Mouse (Mus musculus) A20 (cell line): Measurements from ENCODE around the gene Ncam1.

ENCODE experiments used
- DNase-seq: peaks from one replicate; pipeline ENCODE4 v3.0.0-alpha.2; 2011; ENCODE audit warnings: low read depth, low spot score

Ncam1 gene

GRCm38 (mm10) chr9:49509628-49510027, 289.1 kb downstream of the Ncam1 start:
- no peak for DNase-seq

DNA sequence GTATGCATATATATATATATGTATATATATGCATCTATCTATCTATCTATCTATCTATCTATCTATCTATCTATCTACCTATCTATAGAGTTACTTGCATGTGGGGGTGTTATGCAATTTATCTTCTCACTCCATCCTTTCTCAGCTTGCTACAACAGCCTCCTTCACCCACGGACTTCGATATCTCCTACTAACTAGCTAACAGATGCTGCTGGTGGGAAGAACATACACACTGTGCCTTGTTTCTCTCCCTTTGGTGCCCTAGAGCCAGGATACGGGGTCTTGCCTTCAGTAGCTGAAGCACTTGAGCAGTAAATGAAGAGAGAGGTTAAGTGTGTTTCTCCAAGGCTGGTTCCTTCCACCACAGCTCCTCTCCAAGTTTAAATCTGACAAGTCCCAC, 289.6 kb downstream of the Ncam1 start:
- no peak for DNase-seq

DNA sequence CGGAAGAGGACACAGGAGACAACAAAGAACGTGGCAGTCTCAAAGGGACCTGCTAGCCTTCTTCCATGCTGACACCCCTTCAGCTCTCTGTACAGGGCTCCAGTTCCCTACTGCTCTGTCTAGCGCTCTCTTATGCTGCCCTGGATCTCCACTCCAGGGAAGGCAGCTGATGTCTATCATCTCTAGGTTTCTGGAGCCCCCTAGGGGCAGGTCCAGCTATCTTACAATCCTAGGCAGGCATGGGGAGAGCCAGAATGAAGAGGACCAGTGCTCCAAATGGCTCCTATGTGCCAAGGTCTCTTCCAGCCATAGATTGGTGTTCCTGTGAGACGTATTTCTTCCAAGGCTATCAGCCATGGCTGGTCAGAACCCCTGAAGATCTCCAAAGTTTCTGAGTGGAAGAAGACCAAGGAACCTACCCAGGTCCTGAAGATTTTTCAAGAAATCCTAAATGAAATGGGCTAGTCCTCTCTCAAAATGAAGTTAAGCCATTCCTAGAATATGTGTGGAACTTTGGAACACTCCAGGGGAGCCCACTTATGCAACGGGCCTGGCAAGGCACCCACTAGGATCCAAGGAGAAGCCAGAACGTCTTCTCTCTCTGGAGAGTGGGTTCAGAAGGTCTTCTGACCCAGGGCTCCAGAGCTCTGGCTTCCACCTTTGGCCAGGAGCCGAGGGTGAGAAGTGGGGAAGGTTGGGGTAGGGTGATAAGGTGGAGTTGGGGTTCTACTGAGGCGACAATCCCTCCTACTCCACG, 290.7 kb downstream of the Ncam1 start:
- no peak for DNase-seq

- DNase-seq, result no peak
Observed at GRCm38 (mm10) chr9:49504658-49505057, 294.1 kb downstream of the Ncam1 start.

GRCm38 (mm10) chr9:49502245-49502644, 296.5 kb downstream of the Ncam1 start:
- no peak for DNase-seq

DNA sequence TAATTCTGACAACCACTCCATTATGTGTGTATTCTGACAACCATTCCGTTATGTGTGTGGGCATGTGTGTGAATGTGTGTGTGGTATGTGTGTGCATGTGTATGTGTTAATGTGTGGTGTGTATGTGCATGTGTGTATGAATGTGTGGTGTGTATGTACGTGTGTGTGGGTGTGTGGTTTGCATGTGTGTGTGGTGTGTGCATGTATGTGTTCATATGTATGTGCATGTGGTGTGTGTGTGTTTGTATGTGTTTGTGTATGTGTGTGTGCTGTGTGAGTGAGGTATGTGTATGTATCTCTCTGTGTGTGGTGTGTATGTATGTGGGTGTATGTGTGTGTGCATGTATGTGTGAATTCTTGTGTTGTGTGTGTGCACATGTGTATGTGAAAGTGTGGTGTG, 298.8 kb downstream of the Ncam1 start:
- no peak for DNase-seq

GRCm38 (mm10) chr9:49493979-49494649, 304.6 kb downstream of the Ncam1 start:
- peak; percentile 45 for DNase-seq

- DNase-seq, result no peak
Observed at GRCm38 (mm10) chr9:49490609-49491008, 308.1 kb downstream of the Ncam1 start.

- DNase-seq, result peak; percentile 69
Observed at GRCm38 (mm10) chr9:49488912-49489895, 309.5 kb downstream of the Ncam1 start.

DNA sequence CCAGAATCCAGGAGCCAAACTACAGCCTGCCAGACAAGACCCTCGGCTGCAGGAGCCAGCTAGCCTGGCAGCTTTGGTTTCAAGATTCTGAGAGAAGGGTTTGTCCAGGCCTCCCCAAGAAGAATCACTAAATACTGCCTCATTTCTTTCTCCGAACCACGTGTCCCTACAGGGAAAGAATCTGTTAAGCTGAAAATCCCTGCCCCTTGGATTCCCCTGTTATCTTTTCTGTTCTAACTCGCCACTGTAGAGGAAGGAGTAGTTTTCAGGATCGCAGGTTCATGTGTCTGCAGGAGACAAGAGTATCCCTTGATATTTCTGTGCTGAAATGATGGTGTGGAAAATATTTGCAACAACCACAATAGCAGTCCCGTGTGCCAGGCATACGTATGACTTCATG, 310.5 kb downstream of the Ncam1 start:
- DNase-seq, result no peak

DNA sequence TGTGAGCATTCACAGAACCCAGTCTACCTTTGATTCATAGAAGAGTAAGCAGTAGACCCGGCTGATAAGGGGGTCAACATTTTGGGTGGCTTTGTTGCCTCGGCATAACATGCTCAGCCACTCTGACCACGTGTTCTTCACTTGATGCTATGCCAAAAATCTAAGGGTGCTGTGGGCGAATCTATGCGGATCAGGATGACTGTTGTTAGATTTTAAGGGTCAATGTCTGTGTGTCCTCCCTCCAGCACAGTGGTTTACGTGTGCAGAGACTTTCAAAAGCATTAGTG, 311.1 kb downstream of the Ncam1 start:
- no peak for DNase-seq

DNA sequence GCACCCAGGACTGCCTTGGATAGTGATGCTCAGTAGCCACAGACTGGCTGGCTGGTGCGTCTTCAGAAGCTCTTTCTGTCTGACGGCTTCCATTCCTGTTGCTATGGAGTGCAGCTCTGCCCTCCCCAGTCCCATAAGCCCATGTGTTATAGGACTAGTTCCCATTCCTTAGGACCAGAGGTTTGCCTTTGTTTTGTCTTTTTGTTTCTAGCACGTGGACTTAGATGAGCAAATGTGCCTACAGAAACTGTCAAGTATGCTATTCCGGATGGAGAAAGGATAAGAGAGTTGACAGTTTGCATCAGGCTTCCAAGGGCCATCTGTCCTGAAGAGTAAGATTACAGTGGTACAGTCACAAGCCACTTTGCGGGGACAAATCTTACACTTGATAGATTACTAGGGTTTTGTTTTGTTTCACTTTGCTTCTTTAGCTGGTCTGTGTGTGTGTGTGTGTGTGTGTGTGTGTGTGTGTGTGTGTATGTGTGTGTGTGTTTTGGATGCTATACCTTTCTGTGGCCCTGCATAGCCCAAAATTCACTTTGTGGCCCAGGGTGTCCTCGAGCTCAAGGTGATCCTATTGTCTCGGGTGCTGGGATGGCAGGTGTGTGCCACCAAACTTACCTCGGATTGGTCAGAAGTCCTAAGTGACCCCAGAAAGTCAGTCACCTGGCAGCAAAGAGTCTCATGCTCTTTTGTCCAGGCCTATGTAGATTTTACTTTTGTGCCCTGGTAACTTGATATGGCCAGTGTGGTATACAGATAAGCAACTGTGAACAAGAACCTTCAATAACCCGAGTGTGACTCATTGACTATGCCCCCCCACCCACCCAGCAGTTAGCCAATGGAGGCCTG, 311.7 kb downstream of the Ncam1 start:
- DNase-seq, result no peak

DNA sequence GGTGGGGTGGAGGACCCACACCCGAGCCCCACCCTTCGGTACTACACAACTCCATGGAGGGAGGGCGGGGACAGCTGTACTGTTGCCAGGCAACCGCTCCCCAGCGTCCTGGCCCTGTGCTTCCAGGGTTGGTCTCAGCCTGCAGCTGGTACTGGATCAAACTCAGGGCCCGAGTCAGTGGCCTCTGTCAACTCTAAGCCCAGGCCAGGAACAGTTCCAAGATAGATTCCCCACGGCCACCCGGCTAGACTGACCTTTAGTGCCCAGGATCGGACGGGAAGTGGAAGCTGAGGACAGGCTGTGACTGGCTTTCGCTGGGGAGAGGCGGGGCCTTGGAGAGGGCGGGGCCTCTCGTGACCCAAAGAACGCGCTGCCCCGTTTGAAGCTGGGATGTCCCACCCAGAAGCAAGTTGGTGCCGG, 312.8 kb downstream of the Ncam1 start, which contains the start of gene Ttc12:
TSS of gene Ttc12 (minus strand) at position 334 of the 420 bp plus-strand sequence.
- peak; percentile 58 for DNase-seq

GRCm38 (mm10) chr9:49485250-49485891, 313.4 kb downstream of the Ncam1 start:
- DNase-seq, result peak; percentile 48

DNA sequence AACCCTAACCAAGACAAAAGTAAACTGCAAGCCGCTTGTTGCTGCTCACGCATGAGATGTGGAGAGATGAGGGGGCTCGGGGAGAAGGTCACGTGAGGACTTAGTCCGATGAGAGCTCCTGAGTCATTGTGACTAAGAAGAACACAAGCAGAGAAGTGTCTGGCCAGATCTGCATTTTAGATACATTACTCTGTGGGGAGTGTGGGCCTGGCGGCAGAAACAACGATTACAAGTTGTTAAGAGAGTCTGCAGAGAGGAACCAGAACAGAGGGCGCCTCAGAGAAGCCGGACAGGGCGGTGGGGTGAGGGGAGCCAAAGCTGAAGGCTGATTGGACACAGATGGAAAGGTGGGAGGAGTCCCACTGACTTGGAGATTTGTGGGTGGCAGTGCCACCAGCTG, 315.4 kb downstream of the Ncam1 start:
- DNase-seq, result peak; percentile 16

GRCm38 (mm10) chr9:49472126-49472525, 326.6 kb downstream of the Ncam1 start:
- no peak for DNase-seq

DNA sequence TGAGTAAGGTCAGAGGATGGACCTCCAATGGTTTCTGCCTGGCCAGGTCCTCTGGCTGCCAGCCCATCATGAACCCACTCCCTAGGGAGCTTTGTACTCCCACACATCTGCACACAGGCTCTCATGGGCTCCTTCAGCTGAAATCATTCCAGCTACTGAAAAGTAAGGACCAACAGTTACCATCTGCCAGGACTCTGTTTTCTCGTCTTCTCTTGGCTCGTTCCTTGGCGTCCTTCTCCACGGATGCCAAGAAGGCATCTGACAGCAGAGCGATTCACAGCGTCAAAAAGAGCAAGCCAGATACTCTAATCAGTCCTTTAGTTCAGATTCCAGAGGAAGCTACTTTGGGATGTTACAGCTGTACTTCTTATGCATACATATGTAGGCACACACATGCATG, 327.8 kb downstream of the Ncam1 start:
- DNase-seq, result no peak

DNA sequence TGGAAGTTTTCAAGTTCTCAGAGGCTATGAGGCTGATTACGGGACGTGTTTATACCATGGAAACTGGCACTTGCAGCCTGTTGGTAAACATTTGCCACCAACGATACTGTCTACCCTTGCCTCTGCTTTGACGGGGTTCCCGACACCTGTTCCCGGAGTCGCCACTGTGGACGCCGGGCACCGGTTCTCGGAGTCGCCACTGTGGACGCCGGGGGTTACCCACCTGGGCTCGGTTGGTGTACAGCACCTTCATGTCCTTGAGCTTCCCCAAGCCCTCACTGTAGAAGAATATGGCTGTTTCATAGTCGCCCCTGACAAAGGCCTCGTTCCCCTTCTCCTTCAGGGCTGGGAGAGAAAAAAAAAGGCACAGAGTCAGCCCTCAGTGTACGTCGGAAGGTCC, 328.7 kb downstream of the Ncam1 start:
- no peak for DNase-seq

- no peak for DNase-seq
Observed at GRCm38 (mm10) chr9:49456136-49456535, 342.6 kb downstream of the Ncam1 start.

DNA sequence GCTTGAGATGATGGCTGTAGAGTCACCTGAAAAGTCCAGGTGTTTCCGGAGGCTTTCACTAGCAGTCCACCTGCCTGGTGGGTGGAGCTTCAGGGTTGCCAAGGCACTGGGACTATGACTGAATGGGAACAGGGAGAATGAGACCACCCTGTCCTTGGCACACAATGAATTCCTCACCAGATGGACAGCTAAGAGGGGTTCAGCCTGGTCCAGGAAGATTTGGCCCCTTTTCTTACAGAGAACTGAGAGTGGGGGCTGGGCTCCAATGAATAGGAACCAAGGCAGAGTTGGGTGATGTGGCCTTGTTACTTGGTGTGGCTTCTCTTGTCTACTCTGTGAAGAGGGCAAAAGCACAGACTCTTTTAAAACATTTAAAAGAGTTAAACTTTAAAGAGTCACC, 346.3 kb downstream of the Ncam1 start:
- no peak for DNase-seq
